Mouse (Mus musculus) kidney, postnatal 0 days (tissue): ENCODE data around the gene Ppa1. TPM values are rescaled to one million over a fixed set of nuclear protein-coding genes. Genes with fewer than 3 reads are reported as not detected.

Source experiments
- ATAC-seq: fragments of 200-750 bp; cut with Nextera tagmentation; replicated peaks from 2 replicates; pipeline ENCODE4 v1.8.0; 2017; ENCODE audit warnings: low read depth, moderate number of reproducible peaks, moderate TSS enrichment, moderate library complexity; ENCODE audit not compliant: low FRiP score
- DNase-seq: peaks from one replicate; pipeline ENCODE4 v3.0.0-alpha.2; 2016; ENCODE audit warnings: low spot score
- H3K27ac ChIP-seq: fragments of 300-500 bp; sonication (generic); 2 replicates; pipeline ENCODE4 v1.5.1; 2014; ENCODE audit warnings: mild to moderate bottlenecking
- H3K27me3 ChIP-seq: fragments of 300-500 bp; sonication (generic); 2 replicates; pipeline ENCODE4 v1.6.1; 2014; ENCODE audit warnings: low read length, mixed read lengths; ENCODE audit not compliant: insufficient read depth
- H3K36me3 ChIP-seq: fragments of 300-500 bp; sonication (generic); 2 replicates; pipeline ENCODE4 v1.6.1; 2014; ENCODE audit warnings: low read length, mixed read lengths; ENCODE audit not compliant: insufficient read depth
- H3K4me1 ChIP-seq: fragments of 300-500 bp; sonication (generic); replicated peaks from 2 replicates; pipeline ENCODE4 v1.6.1; 2014; ENCODE audit warnings: antibody characterized with exemption, low read length, mixed read lengths; ENCODE audit not compliant: insufficient read depth
- H3K4me2 ChIP-seq: fragments of 300-500 bp; sonication (generic); 2 replicates; pipeline ENCODE4 v1.6.1; 2014; ENCODE audit warnings: mild to moderate bottlenecking, low read length, moderate library complexity, mixed read lengths
- H3K4me3 ChIP-seq: fragments of 300-500 bp; sonication (generic); replicated peaks from 2 replicates; pipeline ENCODE4 v1.5.1; 2014; ENCODE audit warnings: low read depth, low read length
- H3K9ac ChIP-seq: fragments of 300-500 bp; sonication (generic); 2 replicates; pipeline ENCODE4 v1.6.1; 2014; ENCODE audit warnings: low read depth, low read length
- H3K9me3 ChIP-seq: fragments of 300-500 bp; sonication (generic); replicated peaks from 2 replicates; pipeline ENCODE4 v1.6.1; 2016; ENCODE audit warnings: low read length, inconsistent platforms, mixed read lengths
- CTCF ChIP-seq: IDR thresholded peaks from 2 replicates; pipeline ENCODE4 v1.5.1; 2016; ENCODE audit warnings: antibody characterized with exemption, low read depth, mild to moderate bottlenecking, moderate library complexity
- WGBS: fragments of 180-500 bp; shearing (Covaris S2); extraction: QIAGEN DNeasy Blood & Tissue Kit; methylation state at CpG from one replicate; pipeline ENCODE4 v1.1.7; 2014; 5-methylcytosine and 5-hydroxymethylcytosine counted together
- polyA plus RNA-seq: library from polyadenylated mRNA; unstranded; fragments of >200 nt; fragmentation: Nextera tagmentation; extraction: Ambion mirVana; gene quantifications from 2 replicates; pipeline ENCODE4 v1.2.1, GENCODE M21; 2015

Ppa1 gene
- polyA plus RNA-seq, 1 experiment from 2014 or later, result 111 TPM

GRCm38 (mm10) chr10:61696560-61696823 is 48.1 kb downstream of the Ppa1 start:
- peak overlapping the region; percentile 67 for H3K27ac ChIP-seq
- DNase-seq (no peak), ATAC-seq (no peak)
- H3K4me2 ChIP-seq, result peak overlapping the region; percentile 100
- peaks cover 12% of the 10 kb centered on the region for H3K4me1 ChIP-seq
- no peak for TF ChIP-seq CTCF
- WGBS, result 7% methylated on average over 16 of the region's 19 CpGs
- no peaks in the 10 kb centered on the region for H3K9me3 ChIP-seq
- H3K36me3 ChIP-seq, result peaks cover 24% of the 10 kb centered on the region; the same call in 1 of the 2 replicates
- peak overlapping the region; percentile 84 for H3K9ac ChIP-seq
- H3K27me3 ChIP-seq, result no peaks in the 10 kb centered on the region
- peak overlapping the region; percentile 96 for H3K4me3 ChIP-seq

- peak; percentile 74 for ATAC-seq
- peak overlapping the region; percentile 57; the same call in 1 of the 2 replicates for H3K27ac ChIP-seq
- WGBS, result 78% methylated on average over 2 of the region's 2 CpGs
- no peaks in the 10 kb centered on the region for H3K9me3 ChIP-seq
- peaks cover 12% of the 10 kb centered on the region for H3K4me1 ChIP-seq
- no peak overlapping the region for H3K4me3 ChIP-seq
- no peak for TF ChIP-seq CTCF
- H3K4me2 ChIP-seq, result peak overlapping the region; percentile 100
- H3K9ac ChIP-seq, result peak overlapping the region; percentile 84
- H3K27me3 ChIP-seq, result no peaks in the 10 kb centered on the region
- peaks cover 24% of the 10 kb centered on the region; the same call in 1 of the 2 replicates for H3K36me3 ChIP-seq
- DNase-seq, result no peak
Observed at GRCm38 (mm10) chr10:61697028-61697427, 48.7 kb downstream of the Ppa1 start.

GRCm38 (mm10) chr10:61704663-61705062 is 56.3 kb downstream of the Ppa1 start:
- H3K27me3 ChIP-seq, result no peaks in the 10 kb centered on the region
- no peak for TF ChIP-seq CTCF
- no peak overlapping the region for H3K4me3 ChIP-seq
- 80% methylated on average over 4 of the region's 4 CpGs for WGBS
- no peak for ATAC-seq
- no peak for DNase-seq
- peaks cover 23% of the 10 kb centered on the region; the same call in 1 of the 2 replicates for H3K36me3 ChIP-seq
- H3K4me1 ChIP-seq, result no peaks in the 10 kb centered on the region
- H3K9me3 ChIP-seq, result no peaks in the 10 kb centered on the region
- no peak overlapping the region for H3K27ac ChIP-seq
- no peak overlapping the region for H3K4me2 ChIP-seq
- H3K9ac ChIP-seq, result no peak overlapping the region

- 63% methylated on average over 6 of the region's 6 CpGs for WGBS
- Histone ChIP-seq H3K9me3 (no peaks in the 10 kb centered on the region), H3K36me3 (peaks cover 19% of the 10 kb centered on the region; the same call in 1 of the 2 replicates), H3K9ac (no peak overlapping the region), H3K27me3 (no peaks in the 10 kb centered on the region), H3K4me3 (no peak overlapping the region), H3K27ac (peak overlapping the region; percentile 47; the same call in 1 of the 2 replicates), H3K4me1 (no peaks in the 10 kb centered on the region), H3K4me2 (no peak overlapping the region)
- DNase-seq (no peak), ATAC-seq (peak; percentile 89)
- no peak for TF ChIP-seq CTCF
Observed at GRCm38 (mm10) chr10:61706412-61707375, 58.3 kb downstream of the Ppa1 start.

GRCm38 (mm10) chr10:61713601-61714000 is 65.2 kb downstream of the Ppa1 start:
- no peak overlapping the region for H3K27ac ChIP-seq
- 0 out of 2 replicates have a peak, but pooled peaks cover 3% of the 10 kb centered on the region for H3K4me1 ChIP-seq
- no peaks in the 10 kb centered on the region for H3K27me3 ChIP-seq
- ATAC-seq (no peak), DNase-seq (no peak)
- no peaks in the 10 kb centered on the region for H3K36me3 ChIP-seq
- no peak overlapping the region for H3K4me3 ChIP-seq
- H3K4me2 ChIP-seq, result no peak overlapping the region
- 72% methylated on average over 3 of the region's 3 CpGs for WGBS
- no peaks in the 10 kb centered on the region for H3K9me3 ChIP-seq
- H3K9ac ChIP-seq, result no peak overlapping the region
- no peak for TF ChIP-seq CTCF

GRCm38 (mm10) chr10:61714146-61714545 is 65.8 kb downstream of the Ppa1 start:
- Histone ChIP-seq H3K4me1 (0 out of 2 replicates have a peak, but pooled peaks cover 3% of the 10 kb centered on the region), H3K27me3 (no peaks in the 10 kb centered on the region), H3K4me3 (no peak overlapping the region), H3K4me2 (no peak overlapping the region), H3K27ac (no peak overlapping the region), H3K9me3 (no peaks in the 10 kb centered on the region), H3K9ac (no peak overlapping the region), H3K36me3 (no peaks in the 10 kb centered on the region)
- no peak for ATAC-seq
- no peak for TF ChIP-seq CTCF
- no peak for DNase-seq
- WGBS, result 93% methylated on average over 4 of the region's 4 CpGs
